Mouse (Mus musculus): ENCODE measurements around the gene Soat2. TPM values are rescaled to one million over a fixed set of nuclear protein-coding genes. Genes with fewer than 3 reads are reported as not detected.

The Soat2 gene
- polyA plus RNA-seq, 1 experiment from 2014 or later: 6.0 TPM

DNA sequence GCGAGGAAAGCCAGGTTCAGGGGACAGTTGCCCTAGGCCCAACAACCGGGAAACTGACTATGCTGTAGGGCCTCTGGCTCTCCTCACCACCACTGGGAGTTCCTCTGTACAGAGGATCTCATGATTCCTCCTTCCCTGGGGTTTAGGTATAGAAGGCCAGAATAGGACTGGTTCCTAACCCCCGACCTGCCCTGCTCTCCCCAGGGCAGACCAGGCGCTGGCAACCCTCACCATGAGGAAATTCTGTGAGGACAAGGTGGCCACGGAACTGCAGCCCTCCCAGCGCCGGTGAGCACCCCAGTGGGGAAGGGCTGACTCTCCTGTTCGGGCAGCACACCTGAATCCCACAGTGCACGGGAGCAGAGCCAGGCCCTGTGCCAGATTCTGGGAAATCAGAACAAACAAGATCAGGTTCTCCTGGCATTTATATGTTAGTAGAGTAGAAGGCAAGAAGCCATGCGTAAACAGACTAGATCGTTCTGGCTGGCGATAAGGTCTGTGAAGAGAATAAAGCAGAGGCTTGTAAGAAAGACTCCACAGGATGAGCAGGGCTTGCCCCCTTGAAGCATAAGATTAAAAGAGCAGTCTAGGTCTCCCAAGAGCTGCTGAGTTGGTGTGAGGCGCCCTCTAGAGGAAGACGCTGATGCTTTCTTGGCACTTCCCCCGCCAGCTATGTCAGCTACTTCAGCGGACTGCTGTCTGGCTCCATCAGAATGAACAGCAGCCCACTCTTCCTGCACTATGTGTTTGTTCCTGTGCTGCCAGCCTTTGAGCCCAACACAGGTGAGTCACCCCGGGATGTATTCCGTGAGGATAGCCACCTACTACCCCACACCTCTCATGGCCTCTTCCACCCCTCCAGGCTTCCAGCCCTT lies 41.4 kb upstream of the Soat2 start:
- TF ChIP-seq CTCF (IDR thresholded peaks at IDR 0.05; ENCODE audit: low read depth): peak; percentile 87
- no peak for TF ChIP-seq EP300 (optimal IDR thresholded peaks at IDR 0.05)
- Histone ChIP-seq H3K27me3 (ENCODE audit: control insufficient read depth, insufficient read depth, low read length) (no peaks in the 10 kb centered on the region), H3K4me2 (replicated peaks; ENCODE audit: low read depth) (no peak overlapping the region), H3K4me3 (ENCODE audit: low read depth, low read length) (no peak overlapping the region), H3K36me3 (ENCODE audit: control insufficient read depth, insufficient read depth, low read length) (peaks cover 34% of the 10 kb centered on the region), H3K27ac (replicated peaks) (peak overlapping the region; percentile 25; the same call in 1 of the 2 replicates), H3K4me1 (replicated peaks; ENCODE audit: control insufficient read depth, insufficient read depth) (peaks cover 14% of the 10 kb centered on the region), H3K9me3 (ENCODE audit: control insufficient read depth, low read length) (no peaks in the 10 kb centered on the region), H3K9ac (ENCODE audit: low read length) (no peak overlapping the region)
- ATAC-seq (ENCODE audit: low FRiP score, low TSS enrichment) (peak; percentile 24), DNase-seq (ENCODE audit: low spot score) (peak; percentile 84)
- WGBS: 43% methylated on average over 18 of the region's 18 CpGs

DNA sequence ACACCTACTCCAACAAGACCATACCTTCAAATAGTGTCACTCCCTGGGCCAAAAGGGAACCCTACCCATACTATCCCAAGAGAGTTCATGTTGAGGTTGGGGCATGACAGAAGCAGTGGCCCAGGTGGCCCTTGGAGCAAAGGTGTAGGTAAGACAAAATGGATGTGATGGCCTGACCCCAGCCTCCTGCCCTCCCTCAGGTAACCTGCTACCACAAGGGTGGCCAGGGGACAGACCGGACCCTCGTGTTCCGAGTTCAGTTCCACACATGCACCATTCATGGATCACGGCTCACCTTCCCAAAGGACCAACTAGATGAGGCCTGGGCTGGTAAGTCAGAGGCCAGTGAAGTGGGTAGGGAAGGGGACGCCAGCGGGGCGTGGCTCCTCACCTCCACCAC lies 40.1 kb upstream of the Soat2 start:
- WGBS: 91% methylated on average over 7 of the region's 7 CpGs
- Histone ChIP-seq H3K9ac (ENCODE audit: low read length) (no peak overlapping the region), H3K4me1 (replicated peaks; ENCODE audit: control insufficient read depth, insufficient read depth) (peaks cover 11% of the 10 kb centered on the region), H3K4me2 (replicated peaks; ENCODE audit: low read depth) (no peak overlapping the region), H3K36me3 (ENCODE audit: control insufficient read depth, insufficient read depth, low read length) (peaks cover 34% of the 10 kb centered on the region), H3K9me3 (ENCODE audit: control insufficient read depth, low read length) (no peaks in the 10 kb centered on the region), H3K4me3 (ENCODE audit: low read depth, low read length) (no peak overlapping the region), H3K27ac (replicated peaks) (no peak overlapping the region), H3K27me3 (ENCODE audit: control insufficient read depth, insufficient read depth, low read length) (no peaks in the 10 kb centered on the region)
- TF ChIP-seq CTCF (IDR thresholded peaks at IDR 0.05; ENCODE audit: low read depth) (no peak), EP300 (optimal IDR thresholded peaks at IDR 0.05) (no peak)
- DNase-seq (ENCODE audit: low spot score) (no peak), ATAC-seq (ENCODE audit: low FRiP score, low TSS enrichment) (no peak)

DNA sequence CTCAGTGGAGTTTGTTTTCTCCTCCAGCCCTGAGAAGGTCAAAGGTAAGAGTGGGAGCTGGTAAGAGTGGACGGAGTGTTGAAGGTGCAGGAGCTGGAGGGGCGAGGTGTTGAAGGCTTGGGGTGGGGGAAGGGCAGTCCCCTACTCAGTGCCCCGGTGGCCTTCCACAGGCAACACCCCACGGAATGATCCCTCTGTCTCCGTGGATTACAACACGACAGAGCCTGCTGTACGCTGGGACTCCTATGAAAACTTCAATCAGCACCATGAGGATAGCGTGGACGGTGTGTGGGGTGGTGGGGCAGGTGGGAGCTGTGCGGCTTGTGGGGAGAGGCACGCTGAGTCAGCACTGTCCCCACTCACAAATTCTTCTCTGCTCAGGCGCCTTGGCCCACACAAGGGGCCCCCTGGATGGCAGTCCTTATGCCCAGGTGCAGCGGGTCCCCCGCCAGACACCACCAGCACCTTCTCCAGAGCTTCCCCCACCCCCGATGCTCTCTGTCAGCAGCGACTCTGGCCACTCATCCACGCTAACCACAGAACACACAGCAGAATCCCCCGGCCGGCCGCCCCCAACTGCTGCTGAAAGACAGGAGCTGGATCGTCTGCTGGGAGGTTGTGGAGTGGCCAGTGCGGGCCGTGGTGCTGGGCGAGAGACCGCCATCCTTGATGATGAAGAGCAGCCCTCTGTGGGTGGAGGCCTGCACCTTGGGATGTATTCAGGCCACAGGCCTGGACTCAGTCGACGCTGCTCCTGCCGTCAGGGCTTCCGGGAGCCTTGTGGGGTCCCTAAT lies 39.4 kb upstream of the Soat2 start:
- no peak overlapping the region for H3K27ac ChIP-seq (replicated peaks)
- DNase-seq (ENCODE audit: low spot score): no peak
- 81% methylated on average over 29 of the region's 29 CpGs for WGBS
- H3K9ac ChIP-seq (ENCODE audit: low read length): no peak overlapping the region
- H3K9me3 ChIP-seq (ENCODE audit: control insufficient read depth, low read length): no peaks in the 10 kb centered on the region
- H3K27me3 ChIP-seq (ENCODE audit: control insufficient read depth, insufficient read depth, low read length): no peaks in the 10 kb centered on the region
- peaks cover 6% of the 10 kb centered on the region for H3K4me1 ChIP-seq (replicated peaks; ENCODE audit: control insufficient read depth, insufficient read depth)
- H3K4me2 ChIP-seq (replicated peaks; ENCODE audit: low read depth): no peak overlapping the region
- no peak for TF ChIP-seq CTCF (IDR thresholded peaks at IDR 0.05; ENCODE audit: low read depth)
- no peak for TF ChIP-seq EP300 (optimal IDR thresholded peaks at IDR 0.05)
- H3K4me3 ChIP-seq (ENCODE audit: low read depth, low read length): no peak overlapping the region
- H3K36me3 ChIP-seq (ENCODE audit: control insufficient read depth, insufficient read depth, low read length): peaks cover 40% of the 10 kb centered on the region
- no peak for ATAC-seq (ENCODE audit: low FRiP score, low TSS enrichment)

DNA sequence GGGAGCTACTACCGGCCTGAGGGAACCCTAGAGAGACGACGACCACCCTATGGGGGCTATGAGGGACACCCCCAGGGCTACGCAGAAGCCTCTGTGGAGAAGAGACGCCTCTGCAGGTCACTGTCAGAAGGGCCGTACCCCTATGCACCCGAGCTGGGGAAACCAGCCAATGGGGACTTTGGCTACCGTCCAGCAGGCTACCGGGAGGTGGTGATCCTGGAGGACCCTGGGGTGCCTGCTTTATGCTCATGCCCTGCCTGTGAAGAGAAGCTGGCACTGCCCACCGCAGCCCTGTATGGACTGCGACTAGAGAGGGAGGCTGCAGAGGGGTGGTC lies 38.9 kb upstream of the Soat2 start:
- Histone ChIP-seq H3K9ac (ENCODE audit: low read length) (no peak overlapping the region), H3K4me2 (replicated peaks; ENCODE audit: low read depth) (no peak overlapping the region), H3K36me3 (ENCODE audit: control insufficient read depth, insufficient read depth, low read length) (peaks cover 40% of the 10 kb centered on the region), H3K9me3 (ENCODE audit: control insufficient read depth, low read length) (no peaks in the 10 kb centered on the region), H3K4me3 (ENCODE audit: low read depth, low read length) (no peak overlapping the region), H3K27ac (replicated peaks) (no peak overlapping the region), H3K27me3 (ENCODE audit: control insufficient read depth, insufficient read depth, low read length) (no peaks in the 10 kb centered on the region), H3K4me1 (replicated peaks; ENCODE audit: control insufficient read depth, insufficient read depth) (peaks cover 3% of the 10 kb centered on the region; the same call in 1 of the 2 replicates)
- DNase-seq (ENCODE audit: low spot score) (no peak), ATAC-seq (ENCODE audit: low FRiP score, low TSS enrichment) (no peak)
- 89% methylated on average over 11 of the region's 11 CpGs for WGBS
- no peak for TF ChIP-seq CTCF (IDR thresholded peaks at IDR 0.05; ENCODE audit: low read depth)
- no peak for TF ChIP-seq EP300 (optimal IDR thresholded peaks at IDR 0.05)

DNA sequence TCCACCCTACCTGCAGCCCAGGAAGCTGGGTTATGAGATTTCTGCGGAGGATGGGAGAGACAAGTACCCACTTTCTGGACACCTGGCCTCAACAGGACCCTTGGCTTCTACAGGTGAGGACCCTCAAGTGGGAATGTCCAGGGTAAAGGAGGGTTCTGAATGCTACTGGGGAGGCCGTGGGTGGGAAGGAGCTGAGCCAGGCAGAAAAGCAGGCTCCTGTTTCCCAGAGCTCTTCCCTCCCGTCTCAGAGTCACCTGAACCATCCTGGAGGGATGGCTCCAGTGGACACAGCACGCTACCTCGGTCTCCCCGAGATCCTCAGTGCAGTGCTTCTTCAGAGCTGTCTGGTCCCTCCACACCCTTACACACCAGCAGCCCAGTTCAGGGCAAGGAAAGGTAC lies 38.1 kb upstream of the Soat2 start:
- no peak overlapping the region for H3K27ac ChIP-seq (replicated peaks)
- peaks cover 3% of the 10 kb centered on the region; the same call in 1 of the 2 replicates for H3K4me1 ChIP-seq (replicated peaks; ENCODE audit: control insufficient read depth, insufficient read depth)
- H3K36me3 ChIP-seq (ENCODE audit: control insufficient read depth, insufficient read depth, low read length): peaks cover 44% of the 10 kb centered on the region
- no peak overlapping the region for H3K4me2 ChIP-seq (replicated peaks; ENCODE audit: low read depth)
- TF ChIP-seq EP300 (optimal IDR thresholded peaks at IDR 0.05) (no peak), CTCF (IDR thresholded peaks at IDR 0.05; ENCODE audit: low read depth) (no peak)
- no peaks in the 10 kb centered on the region for H3K9me3 ChIP-seq (ENCODE audit: control insufficient read depth, low read length)
- 89% methylated on average over 6 of the region's 6 CpGs for WGBS
- H3K27me3 ChIP-seq (ENCODE audit: control insufficient read depth, insufficient read depth, low read length): no peaks in the 10 kb centered on the region
- H3K4me3 ChIP-seq (ENCODE audit: low read depth, low read length): no peak overlapping the region
- no peak overlapping the region for H3K9ac ChIP-seq (ENCODE audit: low read length)
- no peak for ATAC-seq (ENCODE audit: low FRiP score, low TSS enrichment)
- DNase-seq (ENCODE audit: low spot score): no peak

Data from stomach, postnatal 0 days (tissue).